Mouse (Mus musculus) subcutaneous adipose tissue, adult 2 months (tissue): ENCODE measurements around the gene Ankrd63. TPM values are rescaled to one million over a fixed set of nuclear protein-coding genes. Genes with fewer than 3 reads are reported as not detected.

Experiments
- polyA plus RNA-seq: library from polyadenylated mRNA; depleted of rRNA; stranded (reverse); fragments of >200 nt; gene quantifications from 2 replicates; pipeline ENCODE4 v1.2.3, GENCODE M21; 2012; ENCODE audit warnings: low replicate concordance; rRNA removed

Gene Ankrd63
- polyA plus RNA-seq: 0.01 and 0.03 TPM in 2 replicates

GRCm38 (mm10) chr2:118703913-118704730, at the start of gene Ankrd63:
Gene Ankrd63 (minus strand): TSS chr2:118703963.

DNA sequence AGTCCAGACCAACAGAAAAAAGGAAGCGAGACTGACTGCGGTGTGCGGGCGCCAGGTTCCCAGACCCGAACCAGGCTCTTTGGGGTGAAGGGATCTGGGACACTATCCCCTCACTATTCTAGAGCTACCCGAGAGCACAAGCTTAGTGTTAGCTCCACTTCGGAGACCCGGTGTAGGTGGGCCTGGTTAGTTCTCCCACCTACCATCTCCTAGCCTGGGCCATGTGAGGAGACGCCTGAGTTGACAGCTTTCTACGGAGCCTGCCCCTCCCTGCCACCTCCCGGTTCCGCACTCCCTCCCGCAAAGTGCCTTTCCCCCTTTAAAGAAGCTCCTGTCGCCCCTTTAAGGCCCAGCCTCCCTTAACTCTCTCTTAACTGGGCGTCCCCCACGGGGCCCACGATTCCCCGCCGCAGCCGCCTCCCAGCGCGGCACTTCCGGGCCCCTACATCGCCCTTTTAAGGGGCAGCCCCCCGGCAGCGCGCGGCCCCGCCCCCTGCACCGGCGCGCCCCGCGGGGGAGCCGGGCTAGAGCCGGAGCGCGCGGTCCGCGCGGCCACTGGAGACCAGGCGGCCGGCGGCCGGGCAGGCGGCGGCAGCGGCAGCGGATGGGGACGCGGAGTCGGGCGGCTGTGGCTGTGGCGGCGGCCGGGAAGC, 41.6 kb upstream of the Ankrd63 start, which contains the start of gene Inafm2:
Inafm2 (plus strand) TSS at position 527 of the 653 bp plus-strand sequence.

DNA sequence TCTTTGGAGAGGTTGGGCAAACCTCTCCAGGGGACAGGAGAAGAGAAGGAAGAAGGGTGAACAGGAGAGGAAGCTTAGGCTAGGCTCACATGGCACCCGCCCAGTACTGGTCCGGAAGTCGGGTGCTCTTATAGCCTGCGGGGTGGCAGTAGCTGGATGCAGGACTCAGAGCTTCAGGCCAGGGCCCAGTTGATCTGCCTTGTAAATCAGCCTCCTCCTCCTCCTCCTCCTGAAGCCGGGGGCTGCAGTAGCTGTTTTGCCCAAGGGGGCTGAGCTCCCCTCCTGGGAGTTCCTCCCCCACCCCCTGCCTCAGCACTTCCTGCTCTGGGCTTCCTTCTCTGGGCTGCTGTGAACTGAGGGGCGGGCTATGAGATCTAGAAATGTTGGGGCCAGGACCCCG, 24.6 kb upstream of the Ankrd63 start, which contains the start of gene Plcb2:
Plcb2 (minus strand) TSS at position 102 of the 400 bp plus-strand sequence.

DNA sequence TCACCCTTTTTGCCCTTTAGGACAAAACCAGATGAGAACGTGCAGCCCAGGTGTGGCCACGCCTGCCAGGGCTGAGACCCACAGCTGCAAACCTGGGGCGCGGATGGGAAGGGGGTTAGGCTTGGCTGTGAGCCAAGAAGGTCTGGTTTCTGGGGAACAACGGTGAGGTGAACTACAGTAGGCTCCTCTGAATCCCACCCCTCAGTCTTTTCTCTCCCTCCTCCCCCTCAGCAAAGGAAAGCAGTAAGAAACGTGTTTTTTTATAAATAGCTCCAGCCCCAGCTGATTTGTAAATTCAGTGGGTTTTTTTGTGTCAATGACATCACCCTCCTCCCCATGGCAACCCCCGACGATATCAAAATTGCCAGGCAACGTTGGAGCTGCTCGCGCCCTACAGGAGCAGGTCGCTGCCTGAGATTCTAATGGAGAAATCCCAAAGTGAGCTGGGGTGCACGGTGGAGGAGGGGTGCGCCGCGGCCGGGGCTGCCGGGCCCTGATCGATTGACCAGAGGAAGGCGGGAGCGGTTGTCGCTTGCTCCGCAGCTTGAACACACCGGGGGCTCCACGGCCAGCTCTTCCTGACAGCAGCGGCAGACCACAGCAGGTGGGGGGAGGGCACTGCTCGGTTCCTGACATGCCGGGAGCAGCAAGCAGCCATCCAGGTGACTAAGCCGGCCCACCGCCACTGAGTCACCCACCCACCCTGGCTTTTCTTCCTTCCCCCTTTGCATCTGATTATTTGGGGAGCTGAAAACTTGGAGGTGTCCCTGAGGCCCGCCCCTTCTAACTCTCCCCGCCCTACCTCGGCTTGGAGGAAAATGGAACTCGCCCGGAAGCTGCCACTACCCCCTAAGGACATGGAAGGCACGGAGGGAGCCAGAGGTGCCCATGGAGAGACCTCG, 40.6 kb downstream of the Ankrd63 start, which contains the start of gene Pak6:
Pak6 (plus strand) TSS at position 402 of the 902 bp plus-strand sequence.

Other genes with a start within 250 kb of the Ankrd63 start
- gene Srp14, start 224.3 kb downstream of the Ankrd63 start, polyA plus RNA-seq: 60.0 and 73.3 TPM in 2 replicates
- 16.8 and 32.6 TPM in 2 replicates for gene Bmf, start 154.3 kb downstream of the Ankrd63 start, polyA plus RNA-seq
- 2.6 and 7.7 TPM in 2 replicates for gene Bub1b, start 105.8 kb downstream of the Ankrd63 start, polyA plus RNA-seq
- 0.20 and 0.90 TPM in 2 replicates for gene Pak6, start 40.7 kb downstream of the Ankrd63 start, polyA plus RNA-seq
- gene Plcb2, start 24.5 kb upstream of the Ankrd63 start, polyA plus RNA-seq: 2.3 and 6.4 TPM in 2 replicates
- gene Inafm2, start 41.8 kb upstream of the Ankrd63 start, polyA plus RNA-seq: 14.2 and 16.8 TPM in 2 replicates
- 12.7 and 19.0 TPM in 2 replicates for gene Ccdc9b, start 58.7 kb upstream of the Ankrd63 start, polyA plus RNA-seq
- gene Phgr1, start 68.8 kb upstream of the Ankrd63 start, polyA plus RNA-seq: 0.30 and 0.39 TPM in 2 replicates
- 1.0 and 3.3 TPM in 2 replicates for gene Disp2, start 75.8 kb upstream of the Ankrd63 start, polyA plus RNA-seq
- 0.80 and 4.4 TPM in 2 replicates for gene Knstrn, start 110.0 kb upstream of the Ankrd63 start, polyA plus RNA-seq
- 111 and 220 TPM in 2 replicates for gene Ivd, start 158.0 kb upstream of the Ankrd63 start, polyA plus RNA-seq
- 14.8 and 19.0 TPM in 2 replicates for gene Bahd1, start 196.4 kb upstream of the Ankrd63 start, polyA plus RNA-seq
- gene Chst14, start 222.5 kb upstream of the Ankrd63 start, polyA plus RNA-seq: 22.2 and 36.9 TPM in 2 replicates